Mouse (Mus musculus): ENCODE measurements at regions not wholly inside any gene's neighbourhood (a gene's known extent, or its start where the extent isn't known, plus 50 kb on each side); places are given as distances from the start of the nearest gene placed in this dataset.

DNA sequence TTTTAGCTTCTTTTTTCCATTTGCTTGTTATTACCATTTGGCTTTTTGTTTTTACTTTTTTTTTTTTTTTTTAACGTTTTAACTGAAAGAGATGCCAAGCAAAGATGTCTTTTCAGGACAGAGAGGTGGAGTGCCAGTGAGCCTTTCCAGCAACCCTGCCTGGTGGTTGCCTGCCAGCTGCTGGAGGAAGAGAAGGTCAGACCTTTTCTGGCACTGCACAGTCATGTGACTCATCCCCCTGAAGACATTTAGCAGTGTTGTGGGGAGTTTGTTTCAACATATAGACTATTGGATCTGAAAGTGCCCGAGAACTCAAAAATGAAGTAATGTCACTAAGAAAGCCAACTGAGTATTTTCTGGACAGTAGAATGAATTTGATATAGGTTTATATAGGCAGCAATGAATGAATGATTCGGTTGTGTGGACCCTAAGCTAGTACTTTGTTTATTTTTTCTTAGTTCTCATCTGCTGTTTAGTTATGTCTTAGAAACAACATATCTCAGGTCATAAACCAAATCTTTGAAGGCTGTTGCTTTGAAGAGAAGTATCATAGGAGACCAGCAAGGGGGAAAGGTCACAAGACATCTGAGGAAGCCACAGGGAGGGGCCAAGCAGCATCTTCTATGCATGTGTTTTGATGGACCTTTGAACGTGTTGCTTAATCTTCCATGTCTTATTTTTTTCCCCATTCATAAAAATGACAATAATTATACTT lies 604.2 kb downstream of the Ptprc start:
- DNase-seq, result peak; percentile 40

DNA sequence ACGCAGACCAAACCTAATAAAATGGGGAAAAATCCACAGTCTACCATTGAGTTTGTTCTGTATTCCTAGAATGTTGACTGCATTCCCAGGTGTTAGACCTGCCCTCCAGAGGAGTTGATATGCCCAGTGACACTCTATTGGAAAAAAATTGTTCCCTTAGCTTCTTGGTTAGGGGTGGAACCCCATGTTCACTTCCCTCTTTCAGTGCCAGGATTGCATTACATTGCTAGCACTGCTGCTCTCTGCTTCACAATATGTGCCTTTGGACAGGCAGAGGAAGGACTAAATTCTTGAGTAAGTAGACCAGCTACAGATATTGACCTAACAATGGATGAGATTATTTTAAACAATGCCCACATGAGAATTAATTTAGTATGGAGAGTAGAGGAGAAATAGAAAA lies 607.3 kb upstream of the Nr5a2 start:
- DNase-seq, result no peak

DNA sequence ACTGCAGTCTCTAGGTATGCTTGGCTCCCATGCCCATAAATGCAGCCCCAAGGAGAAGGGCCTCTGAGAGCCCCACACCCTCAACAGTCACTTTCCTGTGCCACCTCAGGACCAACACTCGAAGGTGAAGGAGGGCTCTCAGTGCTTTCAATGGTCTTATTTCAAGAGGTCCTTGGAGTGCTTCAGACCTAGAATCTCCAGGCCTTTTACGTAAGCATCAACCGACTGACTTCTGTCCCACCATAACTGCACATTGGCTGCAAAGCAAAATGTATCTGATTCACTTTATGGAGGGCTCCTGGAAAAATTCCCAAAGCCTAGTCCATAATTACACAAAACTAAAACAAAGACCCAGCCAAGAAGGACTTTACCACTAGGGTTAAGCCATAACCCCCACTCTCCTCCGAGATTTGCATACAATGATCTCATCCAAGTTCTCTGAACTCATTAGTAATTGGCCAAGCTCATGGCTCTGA lies 605.4 kb upstream of the Nr5a2 start:
- DNase-seq, result no peak

DNA sequence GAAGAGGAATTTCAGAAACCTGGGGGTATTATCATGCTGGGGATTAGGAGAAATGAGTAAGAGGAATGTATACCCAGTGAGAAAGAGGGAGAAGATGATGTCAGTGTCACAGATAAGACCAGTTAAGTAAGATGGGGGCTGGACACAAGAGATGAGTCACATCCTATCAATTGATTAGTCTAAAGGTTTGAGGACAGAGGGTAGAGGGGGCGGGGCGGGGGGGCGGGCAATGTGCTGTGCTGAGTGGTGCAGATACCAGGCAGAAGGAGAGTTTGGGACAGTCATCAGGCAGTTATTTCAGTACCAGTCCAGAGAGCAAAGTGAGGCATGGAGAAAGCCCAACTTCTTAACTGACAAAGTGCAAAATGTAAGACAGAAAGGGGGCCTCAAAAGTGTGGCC lies 601.4 kb upstream of the Nr5a2 start:
- no peak for DNase-seq

DNA sequence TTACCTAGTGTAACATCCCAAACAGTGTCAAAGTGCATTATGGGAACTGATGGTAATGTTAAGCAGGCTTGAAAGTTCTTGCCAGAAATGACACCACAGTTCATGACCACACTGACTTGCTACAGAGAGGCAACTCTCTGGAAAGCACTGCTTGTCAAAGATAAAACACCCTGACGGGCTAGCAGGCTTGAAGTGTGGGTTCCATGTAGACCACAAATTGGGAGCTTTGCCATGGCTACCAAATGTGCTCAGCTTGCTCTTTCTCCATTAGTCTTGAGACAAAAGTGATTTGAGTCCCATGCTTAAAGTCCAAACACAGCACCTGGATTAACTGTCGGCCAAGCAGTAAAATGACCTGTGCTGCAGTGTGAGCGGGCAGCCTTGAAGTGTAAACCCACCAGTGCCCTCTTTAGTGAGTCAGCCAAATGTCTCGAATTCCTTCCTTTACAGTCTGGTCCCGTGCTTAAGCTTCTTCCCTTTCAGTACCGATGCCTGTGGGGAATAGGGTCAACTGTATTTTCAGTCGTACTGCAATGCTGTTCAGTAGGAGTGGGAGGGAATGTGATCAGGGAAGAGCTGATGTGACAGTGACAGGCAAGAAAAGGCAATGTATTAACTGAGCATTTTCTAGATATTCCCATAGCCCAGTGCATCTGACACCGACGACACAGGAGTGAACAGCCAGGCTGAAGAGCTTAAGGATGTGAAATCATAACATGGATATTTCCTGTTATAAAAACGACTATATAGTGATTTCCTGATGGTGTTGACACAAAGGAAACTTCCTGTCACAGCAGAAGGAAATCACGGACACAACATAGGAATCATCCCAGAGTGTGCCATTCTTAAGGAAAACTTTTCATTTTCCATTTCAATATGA lies 600.4 kb upstream of the Nr5a2 start:
- no peak for DNase-seq

DNA sequence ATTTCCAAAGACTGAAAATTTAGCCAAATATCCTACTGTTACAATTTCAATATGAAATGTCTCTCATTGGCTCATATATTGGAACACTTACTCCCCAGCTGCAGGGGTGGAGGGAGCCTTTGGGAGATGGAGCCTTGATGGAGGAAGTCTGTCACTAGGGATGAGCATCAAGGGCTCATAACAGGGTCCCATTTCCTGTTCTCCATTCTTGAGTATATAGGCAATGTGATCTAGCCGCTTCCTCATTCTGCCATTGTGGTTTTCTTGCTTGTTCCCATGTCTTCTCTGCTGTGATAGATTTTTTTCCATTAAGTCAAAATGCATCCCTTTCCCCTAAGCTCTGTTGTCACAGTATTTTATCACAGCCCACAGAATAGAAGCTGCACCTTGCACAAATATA lies 589.4 kb upstream of the Nr5a2 start:
- no peak for DNase-seq

DNA sequence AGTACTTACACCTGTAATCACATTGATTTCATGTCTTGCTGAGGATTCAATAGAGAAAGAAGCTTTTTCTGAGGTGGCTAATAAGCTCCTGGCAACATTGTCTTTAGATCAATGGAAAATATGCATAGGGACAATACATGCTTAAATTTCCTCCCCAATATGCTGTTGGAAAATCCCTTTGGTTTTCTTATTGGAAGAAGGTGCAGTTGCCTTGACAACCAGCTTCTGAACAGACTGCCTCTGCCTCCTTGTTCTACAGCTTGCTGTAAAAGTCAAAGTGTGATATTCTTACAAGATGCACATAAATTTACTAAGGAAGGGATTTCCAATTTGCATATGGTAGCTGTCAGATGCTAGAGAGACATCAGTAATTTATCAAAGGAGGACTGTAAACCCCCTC lies 585.4 kb upstream of the Nr5a2 start:
- no peak for DNase-seq

DNA sequence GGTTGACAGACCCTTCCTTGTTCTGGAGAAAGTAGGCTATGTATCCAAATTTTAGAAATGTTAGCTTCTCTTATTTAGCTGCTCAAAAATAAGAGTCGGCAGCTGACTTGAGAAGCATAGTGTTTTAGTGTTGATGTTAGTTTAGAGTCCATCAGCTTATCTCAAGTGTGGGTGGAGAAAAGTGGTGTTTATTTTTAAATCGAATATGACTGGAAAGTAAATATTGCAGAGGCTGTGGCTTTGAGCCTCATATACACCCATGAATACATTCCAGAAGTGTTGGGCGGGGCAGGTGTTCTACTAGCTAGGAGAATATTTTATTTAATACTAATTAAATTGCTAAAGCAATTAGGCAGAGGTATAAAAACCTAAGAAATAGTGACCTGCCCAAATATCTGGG lies 583.6 kb upstream of the Nr5a2 start:
- DNase-seq, result no peak

DNA sequence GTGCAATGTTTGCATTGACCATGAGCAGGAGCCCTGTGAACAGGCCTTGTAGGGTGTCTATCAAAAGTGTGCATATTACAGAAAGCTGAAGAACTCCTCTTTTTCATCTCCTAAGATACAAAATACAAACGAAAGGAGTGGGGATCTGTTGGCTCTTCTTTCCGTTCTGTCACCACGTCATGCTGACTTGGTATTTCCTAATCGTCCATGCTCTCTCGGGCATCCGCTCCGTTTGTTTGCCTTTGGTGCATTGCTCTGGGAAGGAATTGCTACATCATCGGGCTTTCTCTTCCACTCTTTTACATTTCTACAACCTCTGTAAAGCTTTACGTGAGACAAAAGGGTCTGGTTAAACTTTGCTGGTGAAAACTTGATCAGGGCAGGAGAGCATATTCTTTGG lies 581.2 kb upstream of the Nr5a2 start:
- no peak for DNase-seq

DNA sequence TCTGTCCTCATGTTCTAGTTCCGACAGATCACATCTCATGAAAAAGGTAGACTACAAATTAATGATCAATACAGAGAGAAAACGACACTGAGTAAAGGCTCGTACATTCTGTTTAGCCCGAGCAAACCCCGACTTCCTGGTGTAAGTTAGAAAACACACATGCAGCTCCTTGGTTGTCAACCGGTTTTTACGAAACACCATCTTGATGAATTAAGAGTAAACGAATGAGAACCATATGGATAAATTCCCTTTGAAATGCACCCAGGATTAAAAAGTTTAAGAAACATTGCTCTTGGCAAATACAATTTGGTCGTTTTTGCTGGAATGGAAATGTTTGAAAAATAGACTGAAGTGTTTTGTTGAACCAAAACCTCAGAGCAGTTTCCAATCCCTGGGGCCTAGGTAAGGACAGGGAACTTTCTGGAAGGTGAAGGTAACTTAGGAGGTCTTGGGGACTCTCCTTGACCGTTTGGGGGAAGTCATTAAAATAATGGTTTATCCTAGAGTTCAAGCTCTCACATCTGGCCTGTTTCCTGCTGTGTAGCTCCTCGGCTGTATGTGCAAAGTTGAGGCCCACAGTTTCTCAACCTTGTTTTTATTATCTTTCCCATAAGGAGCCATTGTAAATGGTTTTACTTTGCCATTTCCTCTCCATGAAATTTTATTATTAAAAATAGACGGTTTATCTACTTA lies 579.3 kb upstream of the Nr5a2 start:
- DNase-seq, result no peak

DNA sequence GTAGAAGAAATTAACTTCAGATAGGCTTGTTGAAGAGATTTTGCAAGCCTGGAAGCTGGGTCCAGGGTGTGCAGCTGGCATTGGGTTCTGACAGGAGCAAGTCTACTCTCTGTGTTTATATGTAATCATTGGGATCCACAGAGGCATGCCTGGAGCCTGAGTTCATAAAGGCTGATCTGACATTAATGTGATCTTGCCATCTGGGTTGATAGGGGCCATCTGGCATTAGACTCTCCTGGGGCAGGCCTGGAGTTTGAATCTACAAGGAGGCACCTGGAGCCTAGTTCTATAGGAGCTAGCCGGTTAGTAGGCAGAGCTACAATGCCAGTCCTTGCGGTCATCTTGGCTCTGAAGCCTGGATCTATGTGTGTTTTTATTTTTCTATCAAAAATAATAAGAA lies 554.5 kb upstream of the Nr5a2 start:
- no peak for DNase-seq

DNA sequence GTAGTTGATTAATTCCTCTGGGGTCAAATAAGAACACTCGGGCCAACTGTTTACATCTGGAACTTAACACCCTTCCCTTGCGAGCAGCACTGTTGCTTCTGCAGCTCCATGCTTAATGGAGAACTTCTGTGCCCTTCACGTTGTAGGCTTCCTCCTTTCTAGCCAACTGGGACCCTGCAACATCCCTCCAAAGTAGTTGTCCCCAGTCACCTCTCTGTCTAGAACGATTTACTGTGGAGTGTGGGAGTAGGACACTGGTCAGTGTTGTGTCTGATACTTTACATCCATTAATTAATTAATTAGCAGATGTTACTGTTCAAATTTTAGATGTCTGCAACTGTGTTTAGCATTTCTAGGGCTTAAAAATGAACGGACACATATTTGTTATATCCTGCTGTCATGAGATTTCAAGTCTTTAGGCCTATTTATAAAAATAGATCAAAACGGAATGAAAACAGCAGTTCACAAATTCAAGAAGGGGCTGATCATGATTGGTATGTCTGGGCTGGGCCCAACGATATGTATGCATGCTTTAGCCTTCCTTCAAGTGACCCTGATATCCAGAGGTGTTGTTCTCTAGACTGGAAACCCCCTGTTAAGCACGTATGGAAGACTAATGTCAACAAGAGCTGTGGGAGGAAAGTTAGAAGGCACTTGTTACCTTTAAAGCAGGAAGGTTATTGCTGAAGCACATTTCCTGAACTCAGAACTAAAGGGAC lies 543.6 kb upstream of the Nr5a2 start:
- no peak for DNase-seq

DNA sequence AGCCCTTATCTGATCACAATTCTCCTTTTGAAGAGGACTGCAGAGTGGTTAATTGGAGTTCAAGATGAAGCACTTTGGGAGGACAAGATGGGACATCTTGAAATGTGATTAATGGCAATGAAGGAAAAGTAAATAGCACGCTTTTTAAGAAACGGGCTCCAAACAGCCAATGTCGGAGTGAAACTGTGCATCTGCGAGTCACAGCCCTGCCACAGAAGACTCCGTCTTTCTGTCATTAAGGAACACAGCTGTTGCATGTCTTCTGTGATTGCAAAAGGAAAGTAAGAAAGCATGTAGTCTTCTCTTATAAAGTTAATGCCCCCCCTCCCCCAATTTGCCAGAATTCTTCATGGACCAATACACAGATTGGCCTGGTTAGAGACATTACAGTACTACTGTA lies 528.0 kb upstream of the Nr5a2 start:
- DNase-seq, result no peak

DNA sequence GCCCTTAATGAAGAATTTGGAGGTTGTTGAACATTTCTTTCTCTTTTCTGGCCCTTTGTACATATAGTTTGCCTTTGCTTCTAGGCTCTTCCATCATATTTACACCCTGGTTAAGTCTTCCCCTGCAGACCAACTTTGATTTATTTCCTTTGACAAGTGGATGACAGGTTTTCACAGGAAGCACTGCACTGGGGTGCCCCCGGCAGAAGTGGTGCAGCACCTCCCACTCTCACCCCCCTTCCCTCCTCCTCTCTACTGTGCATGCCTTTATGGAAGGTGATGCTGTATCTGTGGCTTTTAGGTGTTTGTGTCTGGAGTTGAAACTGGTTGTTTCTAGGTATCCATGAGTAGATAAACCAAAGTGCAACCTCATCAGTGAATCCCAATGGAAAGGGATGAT lies 518.2 kb upstream of the Nr5a2 start:
- DNase-seq, result no peak

DNA sequence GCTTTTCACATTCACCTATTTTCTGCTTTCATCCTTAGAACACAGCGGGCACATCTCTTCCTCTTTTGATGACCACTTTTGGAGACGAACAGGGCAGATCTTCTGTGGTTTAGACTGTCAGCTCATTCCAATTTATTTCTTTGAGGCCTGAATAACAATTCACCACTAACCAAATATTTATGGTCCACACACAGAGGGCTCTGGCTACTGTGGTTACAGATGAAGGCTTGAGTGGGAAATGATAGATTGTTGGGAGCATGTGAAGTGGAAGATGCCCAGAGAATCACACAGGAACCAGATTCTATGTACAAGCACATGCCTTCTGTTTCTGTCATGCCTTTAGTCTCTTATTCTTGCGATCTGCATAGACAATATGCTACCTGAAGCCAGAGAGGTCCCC lies 517.0 kb upstream of the Nr5a2 start:
- no peak for DNase-seq

DNA sequence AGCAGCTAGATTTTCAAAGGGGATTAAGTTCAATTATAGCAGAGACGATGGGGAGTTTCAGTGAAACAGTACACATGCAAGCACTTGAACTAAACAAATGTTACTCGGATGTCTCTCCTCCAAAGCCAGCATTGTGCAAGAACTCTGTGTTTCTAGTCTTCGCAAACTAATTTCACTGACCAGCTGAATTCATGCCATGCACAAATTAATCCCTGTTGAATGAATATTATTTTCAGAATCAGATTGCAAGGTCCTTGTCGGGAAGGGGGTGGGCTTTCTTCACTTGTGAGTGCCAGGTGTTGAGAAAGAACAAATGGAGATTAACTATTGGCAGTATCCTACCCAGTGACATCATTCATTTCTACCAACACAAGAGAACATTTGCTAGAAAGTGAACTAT lies 514.6 kb upstream of the Nr5a2 start:
- DNase-seq, result no peak

DNA sequence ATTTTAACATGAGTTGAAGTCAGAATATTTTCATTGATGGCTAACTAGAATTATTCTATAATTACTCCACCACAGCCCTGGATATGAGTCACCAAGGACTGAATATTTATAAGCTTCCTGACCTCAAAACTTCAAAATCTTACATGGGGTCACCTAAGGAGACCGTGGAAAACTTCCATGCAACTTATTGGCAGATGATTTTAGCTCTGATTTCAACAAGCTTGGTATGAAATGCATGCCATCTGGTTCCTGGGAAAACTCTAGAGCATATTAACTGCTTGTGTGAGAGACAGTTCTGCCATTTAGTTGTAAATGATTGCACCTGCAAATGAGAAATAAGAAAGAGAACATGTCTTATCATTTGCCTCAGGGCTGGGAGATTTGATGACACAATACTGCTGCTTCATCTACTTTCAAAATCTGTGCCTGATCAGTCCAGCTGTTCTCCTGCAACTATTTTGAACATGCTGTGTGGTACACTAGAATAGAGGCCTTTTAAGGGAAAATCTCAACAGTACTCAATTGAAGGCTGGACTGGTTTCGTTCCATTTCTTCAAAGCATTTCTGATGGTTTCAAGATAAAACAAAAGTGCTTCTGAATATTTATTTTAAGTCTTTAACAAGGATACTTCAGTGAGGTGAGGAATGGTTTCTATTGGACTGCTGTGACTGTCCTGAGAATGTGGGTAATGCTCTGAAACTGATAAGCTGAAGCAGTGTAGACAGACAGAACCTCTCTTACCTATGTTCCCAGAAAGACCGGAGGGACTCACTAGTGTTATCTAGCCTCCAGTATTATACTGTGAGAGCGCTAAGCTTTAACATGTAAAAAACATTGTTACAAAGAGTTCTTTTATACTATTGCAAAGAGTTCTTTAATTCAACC lies 513.8 kb upstream of the Nr5a2 start:
- DNase-seq, result no peak

DNA sequence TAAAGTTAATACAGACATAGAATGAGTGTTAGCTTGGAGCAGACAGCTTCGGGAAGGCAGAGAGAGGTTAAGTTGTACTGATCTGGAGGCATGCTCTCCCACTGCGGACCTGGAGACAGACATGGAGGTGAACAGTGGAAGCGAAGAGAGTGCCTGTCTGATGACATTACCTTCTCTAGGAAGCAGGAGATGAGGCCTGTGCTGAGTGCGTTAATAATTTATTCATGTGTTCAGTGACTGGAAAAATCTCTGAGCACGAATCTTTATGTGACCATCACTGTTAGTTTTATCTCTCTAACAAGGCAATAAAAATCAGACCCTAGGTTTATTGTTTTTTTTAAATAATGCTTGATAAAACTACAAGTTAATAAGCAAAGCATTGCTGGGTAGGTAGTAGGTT lies 504.7 kb upstream of the Nr5a2 start:
- no peak for DNase-seq

DNA sequence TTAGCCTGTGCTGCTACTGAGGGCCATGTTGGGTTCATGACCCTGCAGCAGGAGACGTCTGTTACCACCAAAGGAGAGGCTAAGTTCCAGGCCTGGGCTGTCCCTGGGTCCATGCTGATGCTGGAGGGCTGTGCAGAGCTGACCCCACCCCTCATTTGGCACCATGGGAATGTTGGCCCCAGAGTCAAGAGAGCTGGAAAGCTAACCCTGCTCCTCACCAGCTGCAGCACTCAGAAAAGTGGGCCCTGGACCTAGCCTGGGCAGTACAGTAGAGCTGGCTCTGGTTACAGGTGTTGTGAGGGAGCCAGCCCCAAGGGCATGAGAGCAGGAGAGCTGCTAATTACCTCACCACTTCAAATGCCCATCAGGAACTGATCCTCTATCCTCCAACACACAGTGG lies 500.9 kb upstream of the Nr5a2 start:
- no peak for DNase-seq

DNA sequence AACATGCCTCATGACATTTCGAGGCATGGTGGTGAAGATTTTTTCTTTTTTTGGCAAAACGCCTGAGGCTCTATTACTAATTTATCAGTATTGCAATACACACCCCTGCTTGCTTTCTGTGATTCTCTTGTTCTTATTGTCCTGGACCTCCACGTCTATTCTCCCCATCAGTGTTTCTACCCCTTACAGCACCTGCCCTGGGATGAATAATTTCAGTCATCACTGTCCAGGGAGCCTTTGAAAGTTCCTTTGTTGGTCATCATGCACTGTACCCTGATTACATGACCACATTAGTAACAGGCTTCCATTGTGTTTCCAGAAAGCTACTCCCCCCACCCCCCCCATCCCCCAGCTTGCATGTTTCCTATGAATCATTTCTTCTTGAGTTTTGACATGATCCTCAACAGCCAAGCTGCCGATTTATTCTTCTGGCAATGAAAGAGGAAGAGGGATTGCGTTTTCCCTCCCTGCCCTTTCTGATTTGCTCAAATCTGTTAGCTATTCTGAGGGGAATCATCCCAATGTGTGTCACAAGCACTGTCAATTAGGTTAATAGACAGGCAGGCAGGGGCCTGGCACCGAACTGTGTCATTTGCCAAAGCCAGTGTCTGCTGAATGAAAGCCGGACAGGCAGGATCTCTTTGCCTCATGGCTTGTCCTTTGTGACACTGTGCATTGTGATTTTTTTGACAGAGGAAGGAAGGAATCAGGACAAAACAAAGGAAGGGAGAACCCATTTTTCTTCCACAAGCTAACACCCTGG lies 493.4 kb upstream of the Nr5a2 start:
- DNase-seq, result no peak

DNA sequence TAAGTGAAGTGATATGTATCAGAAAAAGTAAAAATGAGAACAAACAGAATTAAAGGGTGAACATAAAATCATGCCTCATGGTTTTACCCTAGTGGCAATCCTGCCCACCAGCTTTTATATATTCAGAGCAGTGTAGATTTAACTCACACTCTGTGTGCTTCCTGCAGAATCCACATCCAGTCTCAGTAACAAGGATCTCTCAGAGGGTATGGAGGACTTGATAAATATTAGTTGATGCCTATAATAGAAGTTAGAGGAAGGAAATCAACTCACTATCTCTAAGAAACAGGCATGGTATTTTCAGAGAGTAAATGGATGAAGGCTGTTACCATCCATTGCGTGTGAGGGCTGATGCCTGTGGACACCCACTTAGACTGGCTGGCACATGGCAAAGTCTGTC lies 492.5 kb upstream of the Nr5a2 start:
- DNase-seq, result no peak

Data from gastrocnemius, postnatal 10 days (tissue).